Mouse (Mus musculus): Measurements from ENCODE around the gene Olfr698.

DNA sequence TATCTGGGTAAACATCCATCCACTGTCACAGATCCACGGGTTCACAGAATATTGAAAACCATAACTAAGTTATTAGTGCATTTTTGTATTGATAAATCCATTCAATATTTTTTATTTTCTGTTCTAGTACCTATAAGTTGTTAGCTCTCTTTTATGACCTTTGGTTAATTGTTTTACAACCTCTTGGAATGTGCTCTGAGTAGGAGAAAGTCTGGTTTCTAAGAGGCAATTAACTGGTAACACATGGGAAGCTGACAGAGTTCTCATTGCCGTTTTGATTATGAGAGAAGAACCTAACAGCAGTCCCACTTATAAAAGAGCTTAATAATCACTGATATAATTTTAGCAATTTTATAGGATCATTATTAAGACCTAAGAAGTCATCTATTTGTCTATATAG, 21.5 kb downstream of the Olfr698 start:
- no peak for TF ChIP-seq CTCF (conservative IDR thresholded peaks at IDR 0.05; ENCODE audit: low read length)
- TF ChIP-seq POU5F1 (IDR thresholded peaks at IDR 0.05; ENCODE audit: borderline replicate concordance, low read length), result no peak

Measured in E14TG2a.4 (cell line).